28 mouse cellular contexts compared by ENCODE assay signal in the genomic region with DNA sequence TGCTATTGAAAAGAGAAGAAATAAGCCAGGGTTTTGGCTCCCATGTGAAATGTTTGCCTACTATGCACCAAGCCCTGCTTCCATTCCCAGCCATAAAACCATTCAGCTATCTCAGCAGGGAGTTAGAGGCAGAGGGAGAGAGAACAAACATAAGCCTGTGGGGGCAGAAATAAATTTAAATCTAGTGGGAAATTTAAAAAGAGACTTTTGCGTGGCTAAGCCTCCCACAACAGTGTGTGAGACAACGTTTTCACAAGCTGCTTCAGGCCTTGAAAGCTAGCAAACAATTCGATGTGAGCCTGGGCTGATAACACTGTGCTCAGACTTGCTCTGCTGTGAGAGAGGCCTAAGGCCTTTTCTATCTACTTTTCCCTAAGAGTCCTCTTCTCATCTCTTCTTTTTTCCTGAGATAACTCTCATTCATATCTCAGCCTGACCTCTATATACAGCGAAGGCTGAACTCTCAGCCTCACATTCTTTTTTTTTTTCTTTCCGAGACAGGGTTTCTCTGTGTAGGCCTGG. TPM values are rescaled to one million over a fixed set of nuclear protein-coding genes. Genes with fewer than 3 reads are reported as not detected.
DNase-seq lines count a peak whose midpoint lies in the region; ATAC-seq lines count a peak whose summit lies in the region.
"Had no signal": no experiment of that assay in that cellular context is flagged by ENCODE, and none has a peak within 500 bp of the region (broad histone marks: within the 10 kb centered on the region; RNA-seq: fewer than 3 reads in every experiment).

No protein-coding gene starts in this region.

- no peak overlapping the region for H3K4me3 ChIP-seq in liver, embryonic 13.5 days (replicated peaks)
- H3K4me3 ChIP-seq: embryonic facial prominence, embryonic 12.5 days; heart, embryonic 10.5 days; heart, embryonic 15.5 days; hindbrain, embryonic 12.5 days; limb, embryonic 12.5 days had no signal

- WGBS in liver, embryonic 13.5 days (ENCODE audit: insufficient replicate concordance) = 64% methylated on average over 5 of the region's 5 CpGs

- no peak overlapping the region for H3K4me2 ChIP-seq in liver, embryonic 13.5 days
- H3K4me2 ChIP-seq: embryonic facial prominence, embryonic 12.5 days; heart, embryonic 15.5 days; hindbrain, embryonic 12.5 days; limb, embryonic 12.5 days; lung, embryonic 14.5 days had no signal

- H3K4me1 ChIP-seq in liver, embryonic 13.5 days (replicated peaks) = peaks cover 29% of the 10 kb centered on the region

- peak; percentile 51 for ATAC-seq in frontal cortex, adult (ENCODE audit: low TSS enrichment)
- ATAC-seq in liver, embryonic 13.5 days (ENCODE audit: low read depth) = no peak
- ATAC-seq in activated CD4-positive, CD25-positive, alpha-beta regulatory T cell, adult 4 months = no peak
- ATAC-seq: forebrain, embryonic 14.5 days; Patski had no signal

- no peaks in the 10 kb centered on the region for H3K36me3 ChIP-seq in liver, embryonic 13.5 days
- H3K36me3 ChIP-seq: embryonic facial prominence, embryonic 12.5 days; heart, embryonic 10.5 days; heart, embryonic 15.5 days; hindbrain, embryonic 12.5 days; limb, embryonic 12.5 days had no signal

- no peak for DNase-seq in frontal cortex, postnatal 10 days (ENCODE audit: low spot score in 2 of 2)
- peak; percentile 4 for DNase-seq in left cerebral cortex, adult 11 months (ENCODE audit: low spot score)
- no peak for DNase-seq in left cerebral cortex, postnatal 4 days
- DNase-seq in brain, adult 2 months (ENCODE audit: low read depth, low spot score) = peak; percentile 74
- no peak for DNase-seq in liver, embryonic 13.5 days
- no peak for DNase-seq in ovary, postnatal 14 days (ENCODE audit: low spot score)
- DNase-seq: adrenal gland, postnatal 25 days; cerebellum, adult 11-12 months; cerebellum, adult 9-11 months; embryo, embryonic 11 days; kidney, adult 11 months; kidney, postnatal 14 days; lung, embryonic 14.5 days; lung, postnatal 14 days; midbrain, embryonic 14.5 days; retina, postnatal 1 day had no signal

- H3K9me3 ChIP-seq in liver, embryonic 13.5 days (replicated peaks) = no peaks in the 10 kb centered on the region
- H3K9me3 ChIP-seq: embryonic facial prominence, embryonic 12.5 days; G1E; heart, embryonic 10.5 days; heart, embryonic 15.5 days; hindbrain, embryonic 12.5 days; limb, embryonic 12.5 days had no signal

- H3K27ac ChIP-seq in liver, embryonic 13.5 days = peak overlapping the region; percentile 8
- H3K27ac ChIP-seq: embryonic facial prominence, embryonic 12.5 days; heart, embryonic 10.5 days; heart, embryonic 15.5 days; hindbrain, embryonic 12.5 days; limb, embryonic 12.5 days; liver, embryonic 14.5 days had no signal

- no peaks in the 10 kb centered on the region for H3K27me3 ChIP-seq in liver, embryonic 13.5 days
- H3K27me3 ChIP-seq: CH12.LX; embryonic facial prominence, embryonic 12.5 days; heart, embryonic 15.5 days; hindbrain, embryonic 12.5 days; limb, embryonic 12.5 days; Patski had no signal

- no peak overlapping the region for H3K9ac ChIP-seq in liver, embryonic 13.5 days
- H3K9ac ChIP-seq: embryonic facial prominence, embryonic 12.5 days; heart, embryonic 15.5 days; hindbrain, embryonic 12.5 days; limb, embryonic 12.5 days; liver, embryonic 14.5 days; lung, embryonic 14.5 days had no signal

- intact Hi-C loops in left cerebral cortex, postnatal 4 days (cut with DNase I) = no loop called here

RNA-seq across cellular contexts. Expression of a gene that starts 3.4 kb away (rescaled TPM):
- total RNA-seq in left cerebral cortex, postnatal 4 days (2021) = 100 to 1,000 TPM; 283 to 291 TPM
- 64.1 and 77.2 TPM in 2 replicates for polyA plus RNA-seq in liver, embryonic 13.5 days (2015; fragmentation: Nextera tagmentation; extraction: Ambion mirVana)
- polyA plus RNA-seq in activated CD4-positive, CD25-positive, alpha-beta regulatory T cell, adult 4 months (2017; shearing (Covaris generic)) = 100 to 1,000 TPM; 465 to 556 TPM

Comparison
In these comparisons a context has a peak if more than half of its experiments do, and no peak if none do; other contexts are left out.
1. DNase-seq: peak in left cerebral cortex, adult 11 months (single experiment) and brain, adult 2 months (single experiment); none in frontal cortex, postnatal 10 days (0 of 2), left cerebral cortex, postnatal 4 days (single experiment), liver, embryonic 13.5 days (single experiment) and ovary, postnatal 14 days (single experiment).